Mouse (Mus musculus): ENCODE data around the gene Scgb2b20.
"Not testable (repeated sequence)": the region's sequence is repeated elsewhere in the genome, so short reads cannot be mapped to it uniquely, and the experiment has no call there.

Gene Scgb2b20

DNA sequence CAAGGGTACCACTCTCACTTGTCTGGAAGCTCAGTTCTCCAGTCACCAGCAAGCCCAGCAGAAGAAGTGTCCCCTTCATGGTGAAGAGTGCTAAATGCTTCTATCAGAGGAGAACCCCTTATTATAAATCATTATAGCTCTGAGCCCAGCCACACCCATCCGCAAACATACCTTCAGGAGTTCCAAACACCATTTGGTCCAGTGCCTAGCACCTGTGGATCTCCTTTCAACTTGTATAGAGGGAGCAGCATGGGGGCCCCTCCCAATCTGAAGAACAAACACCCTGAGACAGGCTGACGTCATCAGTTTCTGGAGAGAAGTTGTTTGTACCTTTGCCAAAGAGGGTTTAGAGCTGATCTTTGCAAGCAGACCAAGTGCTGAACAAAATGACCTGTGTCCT is at the start of gene Scgb2b20:
Gene Scgb2b20, minus strand, starts transcription at position 101 of the 400 bp plus-strand sequence.
- DNase-seq = not testable (repeated sequence)

GRCm38 (mm10) chr7:33409681-33410080 is 43.6 kb upstream of the Scgb2b20 start:
- DNase-seq = not testable (repeated sequence)

DNA sequence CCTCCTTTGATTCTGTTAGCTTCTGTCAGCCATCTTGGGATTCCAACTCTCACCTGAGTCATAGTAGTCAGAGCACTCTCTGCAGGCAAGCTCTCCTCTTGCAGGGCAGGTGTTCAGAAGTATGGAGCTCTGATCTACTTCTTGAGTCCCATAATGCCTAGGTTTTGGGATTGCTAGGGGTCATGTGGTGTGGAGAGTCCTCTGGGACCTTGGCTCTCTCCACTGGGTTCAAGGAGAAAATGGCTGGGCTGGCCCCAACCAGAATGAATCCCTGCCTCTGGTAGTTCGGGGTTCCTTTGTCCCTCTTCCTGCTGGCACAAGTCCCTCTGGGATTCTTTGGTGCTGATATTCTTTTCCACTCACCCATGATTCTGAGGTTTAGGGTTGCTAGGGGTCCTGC is 35.5 kb upstream of the Scgb2b20 start:
- DNase-seq = no peak

GRCm38 (mm10) chr7:33399749-33400148 is 33.6 kb upstream of the Scgb2b20 start:
- DNase-seq = not testable (repeated sequence)

- not testable (repeated sequence) for DNase-seq
These were observed 6.8 kb upstream of the Scgb2b20 start, which contains the start of gene Scgb1b20 for GRCm38 (mm10) chr7:33372934-33373333. TSS of gene Scgb1b20 (plus strand) at chr7:33373234.

Data from cerebellum, postnatal 25 days (tissue).